Mouse (Mus musculus): Measurements from ENCODE around the gene Oxnad1. TPM values are rescaled to one million over a fixed set of nuclear protein-coding genes. Genes with fewer than 3 reads are reported as not detected.
"Not testable (repeated sequence)": the region's sequence is repeated elsewhere in the genome, so short reads cannot be mapped to it uniquely, and the experiment has no call there.

Oxnad1 gene
- polyA plus RNA-seq, 1 experiment from 2014 or later = 20.8 TPM

DNA sequence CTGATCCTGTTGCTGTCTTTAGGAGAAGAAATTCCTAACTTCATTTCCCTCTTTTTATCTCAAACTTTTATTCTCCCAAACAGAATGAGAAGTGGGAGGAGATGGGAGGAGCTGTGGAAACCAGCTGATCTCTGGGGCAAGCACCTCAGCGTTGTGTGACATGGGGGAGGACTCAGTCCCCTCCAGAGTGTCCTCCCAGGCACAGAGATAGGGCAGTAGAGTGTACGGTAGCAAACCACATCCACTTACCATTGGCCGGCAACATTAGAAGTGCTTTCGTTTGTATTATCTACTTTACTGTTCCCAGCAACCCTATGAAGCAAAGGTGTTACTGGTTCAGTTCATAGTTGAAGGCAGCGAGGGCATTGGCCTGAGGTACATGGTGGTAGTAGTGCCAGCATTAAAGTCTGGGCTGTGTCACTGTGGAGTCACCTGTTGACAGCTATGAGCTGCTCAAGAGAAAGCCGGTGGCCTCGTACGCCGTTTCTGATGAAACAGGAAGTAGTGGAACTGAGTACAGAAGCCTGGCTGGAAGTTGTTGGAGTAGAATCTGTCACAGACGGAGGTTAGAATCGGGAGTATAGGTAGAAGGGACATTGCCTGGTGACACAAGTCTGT lies 8.4 kb downstream of the Oxnad1 start:
- no peak overlapping the region for H3K4me3 ChIP-seq
- peaks cover 65% of the 10 kb centered on the region for H3K36me3 ChIP-seq (ENCODE audit: poor library complexity, severe bottlenecking)
- H3K9me3 ChIP-seq (replicated peaks) = no peaks in the 10 kb centered on the region
- no peak for ATAC-seq
- H3K4me1 ChIP-seq = no peaks in the 10 kb centered on the region
- WGBS = 93% methylated on average over 11 of the region's 11 CpGs
- no peaks in the 10 kb centered on the region for H3K27me3 ChIP-seq
- H3K9ac ChIP-seq = no peak overlapping the region
- H3K4me2 ChIP-seq = no peak overlapping the region
- H3K27ac ChIP-seq = no peak overlapping the region

GRCm38 (mm10) chr14:32095646-32096045 lies 10.5 kb downstream of the Oxnad1 start:
- no peaks in the 10 kb centered on the region for H3K27me3 ChIP-seq
- WGBS = 77% methylated on average over 5 of the region's 5 CpGs
- H3K4me1 ChIP-seq = no peaks in the 10 kb centered on the region
- H3K9ac ChIP-seq = no peak overlapping the region
- H3K4me2 ChIP-seq = no peak overlapping the region
- H3K9me3 ChIP-seq (replicated peaks) = no peaks in the 10 kb centered on the region
- no peak overlapping the region for H3K4me3 ChIP-seq
- peaks cover 86% of the 10 kb centered on the region for H3K36me3 ChIP-seq (ENCODE audit: poor library complexity, severe bottlenecking)
- no peak overlapping the region for H3K27ac ChIP-seq
- ATAC-seq = no peak

DNA sequence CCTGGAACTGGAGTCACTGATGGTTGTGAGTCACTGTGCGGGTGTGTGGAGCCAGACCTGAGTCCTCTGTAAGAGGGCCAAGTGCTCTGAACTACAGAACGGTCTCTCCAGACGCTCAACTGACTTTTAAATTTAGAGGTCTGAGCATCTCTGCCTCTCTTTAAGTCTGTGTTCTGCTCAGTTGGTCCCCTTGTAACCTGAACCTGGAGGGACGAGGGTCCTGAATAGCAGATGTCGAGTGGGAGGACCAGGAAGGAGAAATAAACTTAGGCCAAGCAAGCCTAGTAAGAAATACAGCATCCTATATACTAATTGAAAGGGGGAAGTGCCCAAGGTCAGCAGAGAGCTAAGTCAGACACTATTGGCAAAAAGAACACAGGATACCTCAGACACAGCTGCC lies 11.6 kb downstream of the Oxnad1 start:
- peaks cover 86% of the 10 kb centered on the region for H3K36me3 ChIP-seq (ENCODE audit: poor library complexity, severe bottlenecking)
- WGBS = 88% methylated on average over 5 of the region's 5 CpGs
- H3K4me1 ChIP-seq = no peaks in the 10 kb centered on the region
- ATAC-seq = no peak
- no peaks in the 10 kb centered on the region for H3K27me3 ChIP-seq
- H3K9ac ChIP-seq = no peak overlapping the region
- no peak overlapping the region for H3K27ac ChIP-seq
- no peak overlapping the region for H3K4me2 ChIP-seq
- H3K4me3 ChIP-seq = no peak overlapping the region
- no peaks in the 10 kb centered on the region for H3K9me3 ChIP-seq (replicated peaks)

DNA sequence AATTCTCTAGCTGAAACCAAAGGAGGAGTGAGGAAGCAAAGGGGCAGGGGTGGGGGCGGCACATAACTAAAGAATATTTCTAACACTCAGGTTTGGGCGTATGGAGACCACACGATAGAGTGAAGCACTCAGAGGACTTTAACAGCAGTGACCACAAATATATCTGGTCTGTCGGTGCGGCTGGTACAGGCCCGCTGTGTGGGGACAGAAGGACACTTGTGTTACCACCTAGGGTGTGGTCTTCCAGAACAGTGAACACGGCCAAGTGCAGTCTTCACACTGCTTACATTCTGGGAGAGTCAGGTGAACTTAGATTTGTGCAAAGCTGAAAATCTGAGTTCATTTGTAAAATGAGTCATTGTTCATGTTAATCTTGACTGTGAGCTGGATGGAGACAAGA lies 12.5 kb downstream of the Oxnad1 start:
- 93% methylated on average over 7 of the region's 7 CpGs for WGBS
- Histone ChIP-seq H3K9ac (no peak overlapping the region), H3K4me1 (no peaks in the 10 kb centered on the region), H3K9me3 (replicated peaks) (no peaks in the 10 kb centered on the region), H3K27ac (no peak overlapping the region), H3K4me3 (no peak overlapping the region), H3K4me2 (no peak overlapping the region), H3K36me3 (ENCODE audit: poor library complexity, severe bottlenecking) (peaks cover 85% of the 10 kb centered on the region), H3K27me3 (no peaks in the 10 kb centered on the region)
- ATAC-seq = no peak

- no peaks in the 10 kb centered on the region for H3K4me1 ChIP-seq
- no peaks in the 10 kb centered on the region for H3K27me3 ChIP-seq
- peaks cover 83% of the 10 kb centered on the region for H3K36me3 ChIP-seq (ENCODE audit: poor library complexity, severe bottlenecking)
- 90% methylated on average over 3 of the region's 3 CpGs for WGBS
- H3K4me3 ChIP-seq = no peak overlapping the region
- H3K9ac ChIP-seq = no peak overlapping the region
- H3K27ac ChIP-seq = no peak overlapping the region
- ATAC-seq = no peak
- H3K4me2 ChIP-seq = no peak overlapping the region
- no peaks in the 10 kb centered on the region for H3K9me3 ChIP-seq (replicated peaks)
These were observed 13.8 kb downstream of the Oxnad1 start for GRCm38 (mm10) chr14:32098951-32099350.

DNA sequence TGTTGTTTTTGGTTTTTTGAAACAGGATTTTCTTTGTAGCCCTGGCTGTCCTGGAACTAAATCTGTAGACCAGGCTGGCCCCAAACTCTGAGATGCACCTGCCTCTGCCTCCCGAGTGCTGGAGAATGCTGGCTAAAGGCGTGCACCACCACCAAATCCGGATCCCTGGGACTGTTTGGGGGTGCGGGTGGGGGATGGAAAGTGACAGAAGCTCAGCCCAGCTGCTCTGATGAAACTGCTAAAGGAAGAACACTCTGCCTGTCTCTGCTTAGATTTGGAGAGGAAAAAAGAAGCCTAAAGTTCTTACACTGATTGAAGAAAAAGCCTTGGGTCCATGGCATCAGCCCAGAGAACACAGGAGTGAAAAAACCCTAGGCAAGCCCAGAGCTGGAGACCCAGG lies 18.4 kb downstream of the Oxnad1 start:
- Histone ChIP-seq H3K9me3 (replicated peaks) (no peaks in the 10 kb centered on the region), H3K36me3 (ENCODE audit: poor library complexity, severe bottlenecking) (peaks cover 45% of the 10 kb centered on the region), H3K9ac (no peak overlapping the region), H3K27ac (no peak overlapping the region), H3K27me3 (no peaks in the 10 kb centered on the region), H3K4me2 (no peak overlapping the region), H3K4me3 (no peak overlapping the region), H3K4me1 (no peaks in the 10 kb centered on the region)
- WGBS = 85% methylated on average over 4 of the region's 4 CpGs
- no peak for ATAC-seq

- 70% methylated on average over 7 of the region's 7 CpGs for WGBS
- Histone ChIP-seq H3K4me2 (no peak overlapping the region), H3K36me3 (ENCODE audit: poor library complexity, severe bottlenecking) (peaks cover 24% of the 10 kb centered on the region), H3K9me3 (replicated peaks) (no peaks in the 10 kb centered on the region), H3K27ac (no peak overlapping the region), H3K27me3 (no peaks in the 10 kb centered on the region), H3K4me3 (no peak overlapping the region), H3K4me1 (no peaks in the 10 kb centered on the region), H3K9ac (no peak overlapping the region)
- no peak for ATAC-seq
These were observed 20.5 kb downstream of the Oxnad1 start for GRCm38 (mm10) chr14:32105663-32106062.

DNA sequence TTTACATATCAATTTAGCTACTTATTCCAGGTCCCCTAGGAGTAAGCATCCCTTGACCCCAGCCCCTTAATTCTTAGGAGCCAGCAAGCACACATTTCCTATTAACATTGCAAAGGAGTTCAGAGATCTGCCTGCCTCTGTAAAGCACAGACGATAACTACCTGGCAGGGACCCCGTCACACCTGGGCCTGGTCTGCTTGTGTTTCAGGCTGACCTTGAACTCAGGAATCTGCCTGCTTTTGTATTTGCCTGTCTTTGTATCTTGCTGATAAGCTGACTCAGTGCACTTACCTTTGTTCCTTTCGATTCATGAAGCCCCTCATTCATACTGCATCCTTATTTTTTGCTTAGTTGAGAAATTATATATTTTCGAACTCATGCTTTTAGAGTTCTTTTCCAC lies 21.7 kb downstream of the Oxnad1 start:
- Histone ChIP-seq H3K27me3 (no peaks in the 10 kb centered on the region), H3K36me3 (ENCODE audit: poor library complexity, severe bottlenecking) (peaks cover 20% of the 10 kb centered on the region), H3K9me3 (replicated peaks) (no peaks in the 10 kb centered on the region), H3K9ac (no peak overlapping the region), H3K4me2 (no peak overlapping the region), H3K27ac (no peak overlapping the region), H3K4me1 (no peaks in the 10 kb centered on the region), H3K4me3 (no peak overlapping the region)
- ATAC-seq = no peak
- WGBS = 90% methylated on average over 4 of the region's 4 CpGs

DNA sequence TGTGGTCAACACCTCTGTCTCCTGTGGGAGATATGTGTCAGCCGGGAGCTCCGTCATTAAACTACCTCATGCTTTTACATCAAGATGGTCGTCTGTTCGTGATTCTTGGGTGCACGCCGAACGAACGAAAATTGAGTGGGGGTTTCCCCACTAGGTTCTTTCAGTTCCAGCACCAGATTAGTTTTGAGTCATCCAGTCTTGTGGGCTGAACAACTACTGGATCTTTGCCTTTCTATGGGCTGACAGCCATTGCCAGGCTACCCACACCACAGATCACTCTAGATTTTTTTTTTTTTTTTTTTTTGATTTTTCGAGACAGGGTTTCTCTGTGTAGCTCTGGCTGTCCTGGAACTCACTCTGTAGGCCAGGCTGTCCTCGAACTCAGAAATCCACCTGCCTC lies 26.9 kb downstream of the Oxnad1 start:
- not testable (repeated sequence) for H3K9me3 ChIP-seq (replicated peaks); H3K27ac ChIP-seq; H3K4me3 ChIP-seq; H3K36me3 ChIP-seq (ENCODE audit: poor library complexity, severe bottlenecking); H3K9ac ChIP-seq; H3K4me2 ChIP-seq; ATAC-seq; H3K4me1 ChIP-seq; H3K27me3 ChIP-seq
- 91% methylated on average over 10 of the region's 10 CpGs for WGBS

DNA sequence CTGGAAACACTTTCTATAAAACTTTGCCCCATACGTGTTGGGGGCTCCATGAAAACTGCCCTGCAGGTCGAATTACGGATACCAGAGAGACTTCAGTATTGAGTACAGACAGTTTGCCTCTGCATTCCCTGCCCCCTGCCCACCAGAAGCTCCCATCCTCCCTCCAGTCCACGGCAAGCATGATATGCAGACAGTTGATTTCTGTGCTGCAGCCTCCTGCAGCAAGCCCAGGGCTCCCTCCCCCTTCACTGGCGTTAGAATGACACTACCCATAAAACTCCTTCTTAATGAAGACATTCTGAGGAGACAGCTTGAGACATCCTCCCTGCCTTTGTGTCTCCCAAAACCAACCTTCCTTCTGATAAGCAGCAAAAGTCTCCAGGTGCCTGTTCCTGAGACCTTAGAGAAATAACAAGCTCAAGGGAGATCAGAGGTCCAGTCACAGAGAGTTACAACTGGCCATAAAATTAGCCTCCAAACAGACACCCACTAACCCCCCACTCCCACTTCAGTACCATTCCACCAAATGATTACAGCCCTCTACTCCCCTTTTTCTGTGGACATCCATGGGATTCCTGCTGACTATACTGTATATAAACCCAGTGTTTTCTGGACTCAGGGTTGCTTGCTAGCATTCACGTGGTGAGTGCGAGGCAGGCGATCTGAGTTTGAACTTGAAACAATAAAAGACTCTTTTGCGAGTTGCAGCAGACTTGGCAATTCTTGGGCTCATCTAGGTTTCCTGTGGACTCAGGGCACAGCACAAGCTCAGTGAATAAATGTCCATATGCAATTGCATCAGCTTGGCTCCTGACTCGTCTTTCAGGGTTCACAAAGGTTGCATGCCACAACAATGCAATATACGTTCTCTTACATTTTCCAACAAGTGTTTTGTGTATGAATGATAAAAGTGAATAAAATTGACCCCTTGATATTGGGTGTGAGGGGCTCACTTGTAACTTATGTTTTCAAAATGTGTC lies 36.1 kb downstream of the Oxnad1 start:
- no peaks in the 10 kb centered on the region for H3K9me3 ChIP-seq (replicated peaks)
- H3K4me2 ChIP-seq = no peak overlapping the region
- no peaks in the 10 kb centered on the region for H3K36me3 ChIP-seq (ENCODE audit: poor library complexity, severe bottlenecking)
- no peaks in the 10 kb centered on the region for H3K27me3 ChIP-seq
- no peaks in the 10 kb centered on the region for H3K4me1 ChIP-seq
- H3K27ac ChIP-seq = no peak overlapping the region
- 78% methylated on average over 11 of the region's 11 CpGs for WGBS
- no peak overlapping the region for H3K9ac ChIP-seq
- H3K4me3 ChIP-seq = no peak overlapping the region
- ATAC-seq = no peak

GRCm38 (mm10) chr14:32121920-32122315 lies 36.7 kb downstream of the Oxnad1 start:
- H3K27me3 ChIP-seq = no peaks in the 10 kb centered on the region
- 45% methylated on average over 2 of the region's 2 CpGs for WGBS
- H3K36me3 ChIP-seq (ENCODE audit: poor library complexity, severe bottlenecking) = no peaks in the 10 kb centered on the region
- no peaks in the 10 kb centered on the region for H3K4me1 ChIP-seq
- H3K27ac ChIP-seq = no peak overlapping the region
- no peak overlapping the region for H3K4me2 ChIP-seq
- no peaks in the 10 kb centered on the region for H3K9me3 ChIP-seq (replicated peaks)
- no peak overlapping the region for H3K4me3 ChIP-seq
- no peak for ATAC-seq
- no peak overlapping the region for H3K9ac ChIP-seq

GRCm38 (mm10) chr14:32124261-32124660 lies 39.1 kb downstream of the Oxnad1 start:
- no peak overlapping the region for H3K27ac ChIP-seq
- no peak overlapping the region for H3K4me2 ChIP-seq
- 50% methylated on average over 3 of the region's 3 CpGs for WGBS
- H3K9me3 ChIP-seq (replicated peaks) = no peaks in the 10 kb centered on the region
- no peaks in the 10 kb centered on the region for H3K36me3 ChIP-seq (ENCODE audit: poor library complexity, severe bottlenecking)
- H3K27me3 ChIP-seq = no peaks in the 10 kb centered on the region
- no peak for ATAC-seq
- no peak overlapping the region for H3K9ac ChIP-seq
- no peaks in the 10 kb centered on the region for H3K4me1 ChIP-seq
- no peak overlapping the region for H3K4me3 ChIP-seq

Measured in forebrain, embryonic 13.5 days (tissue).